Mouse (Mus musculus): ENCODE data around the gene Ppm1n.
A peak's percentile ranks its signal among the peaks of the same experiment; 100 is the strongest.

The Ppm1n gene

GRCm38 (mm10) chr7:19279581-19280114 is at the start of gene Ppm1n:
Ppm1n (minus strand) TSS chr7:19280064.
- no peak for DNase-seq (ENCODE audit: low spot score)

DNA sequence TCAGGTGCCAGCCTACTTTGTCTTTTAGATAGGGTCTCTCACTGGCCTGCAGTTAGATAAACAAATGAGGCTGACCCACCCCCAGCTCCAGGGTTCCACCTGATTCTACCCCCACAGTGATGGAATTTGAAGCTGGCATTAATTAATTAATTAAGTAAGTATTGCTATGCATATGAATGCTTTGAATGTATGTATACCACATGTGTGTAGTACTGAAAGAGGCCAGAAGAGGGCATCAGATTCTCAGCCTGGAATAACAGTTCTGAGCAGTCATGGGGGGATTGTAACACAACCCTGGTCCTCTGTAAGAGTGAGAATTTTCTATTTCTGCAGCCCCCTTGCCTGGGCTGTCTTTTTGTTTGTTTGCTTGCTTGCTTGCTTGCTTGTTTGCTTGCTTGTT is 48.6 kb upstream of the Ppm1n start:
- no peak for DNase-seq (ENCODE audit: low spot score)

DNA sequence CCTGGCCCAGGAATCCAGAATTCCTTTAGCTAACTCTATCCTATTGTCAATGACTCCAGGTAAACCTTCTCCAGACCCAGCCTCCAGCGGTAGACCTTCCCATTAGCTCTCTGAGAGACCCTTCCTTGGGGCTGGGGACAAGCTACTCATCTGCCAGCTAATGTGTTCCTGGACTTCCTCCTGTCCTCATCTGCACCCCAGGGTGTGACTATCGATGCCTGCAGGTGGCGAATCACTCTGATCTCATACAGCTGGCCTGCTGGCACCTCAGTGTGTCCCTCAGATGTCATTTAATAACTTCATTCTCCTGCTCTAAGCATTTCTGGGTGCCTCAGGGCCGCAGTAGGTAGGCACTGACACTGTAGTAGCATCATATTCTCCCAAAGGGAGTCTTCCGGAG is 47.9 kb upstream of the Ppm1n start:
- DNase-seq (ENCODE audit: low spot score) = no peak

GRCm38 (mm10) chr7:19327128-19327527 is 47.3 kb upstream of the Ppm1n start:
- DNase-seq (ENCODE audit: low spot score) = peak; percentile 55

DNA sequence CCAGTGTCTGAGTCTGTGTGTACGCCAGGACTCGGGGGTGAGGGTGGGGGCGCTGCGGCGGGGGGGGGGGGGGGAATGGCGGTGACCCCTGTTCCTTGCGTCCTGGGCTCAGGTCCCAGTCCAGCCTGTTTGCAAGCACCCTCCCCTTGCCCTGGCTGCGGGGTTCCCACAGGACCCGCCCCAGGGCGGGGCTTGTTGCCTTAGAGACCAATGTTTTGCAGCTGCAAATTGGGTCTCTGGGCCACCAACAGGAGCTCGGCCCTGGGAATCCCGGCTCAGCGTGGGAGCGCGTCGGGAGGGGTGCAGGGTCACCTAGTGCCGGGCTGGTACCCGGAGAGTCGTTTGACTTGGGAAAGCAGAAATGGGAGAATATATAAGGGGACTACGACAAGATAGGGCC is 46.5 kb upstream of the Ppm1n start:
- peak; percentile 60 for DNase-seq (ENCODE audit: low spot score)

DNA sequence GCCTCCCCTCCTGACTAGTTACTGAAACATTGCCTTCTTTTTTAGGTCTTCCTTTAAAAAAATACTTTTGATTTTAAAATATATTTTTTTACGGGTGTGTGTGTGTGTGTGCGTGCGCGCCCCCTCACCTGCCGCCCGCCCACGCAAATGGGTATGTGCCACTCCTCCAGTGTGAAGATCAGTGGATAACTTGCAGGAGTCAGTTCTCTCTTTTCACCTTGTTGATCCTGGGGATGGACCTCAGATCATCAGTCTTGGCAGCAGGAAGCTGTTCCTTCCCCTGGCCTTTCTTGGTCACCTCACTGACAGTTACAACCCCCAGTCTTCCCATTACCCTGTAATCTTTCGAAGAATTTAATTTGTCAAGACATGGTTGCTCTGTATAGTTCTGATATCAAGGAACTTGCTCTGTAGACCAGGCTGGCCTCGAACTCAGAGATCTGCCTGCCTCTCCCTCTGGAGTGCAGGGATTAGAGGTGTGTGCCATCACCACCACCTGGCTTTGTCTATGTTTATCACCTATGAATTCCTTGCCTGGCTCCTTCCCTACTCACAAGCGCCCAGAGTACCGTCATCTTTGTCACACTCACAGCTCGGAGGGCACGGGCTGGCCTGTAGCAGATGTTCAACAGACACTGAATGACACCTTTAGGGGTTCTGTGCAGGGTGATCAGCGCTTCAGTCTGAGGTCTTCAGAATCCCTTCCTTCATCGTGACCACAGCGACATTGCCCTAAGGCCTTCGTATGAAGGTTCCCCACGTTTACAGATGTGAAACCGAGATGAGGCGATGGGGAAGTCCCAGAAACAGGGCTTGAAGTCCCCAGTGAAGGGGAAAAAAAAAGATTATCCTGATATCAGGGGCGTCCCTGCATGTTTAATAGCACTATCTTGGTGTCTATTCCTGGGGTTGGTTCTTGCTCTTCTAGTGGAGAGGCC is 45.7 kb upstream of the Ppm1n start:
- DNase-seq (ENCODE audit: low spot score) = no peak

DNA sequence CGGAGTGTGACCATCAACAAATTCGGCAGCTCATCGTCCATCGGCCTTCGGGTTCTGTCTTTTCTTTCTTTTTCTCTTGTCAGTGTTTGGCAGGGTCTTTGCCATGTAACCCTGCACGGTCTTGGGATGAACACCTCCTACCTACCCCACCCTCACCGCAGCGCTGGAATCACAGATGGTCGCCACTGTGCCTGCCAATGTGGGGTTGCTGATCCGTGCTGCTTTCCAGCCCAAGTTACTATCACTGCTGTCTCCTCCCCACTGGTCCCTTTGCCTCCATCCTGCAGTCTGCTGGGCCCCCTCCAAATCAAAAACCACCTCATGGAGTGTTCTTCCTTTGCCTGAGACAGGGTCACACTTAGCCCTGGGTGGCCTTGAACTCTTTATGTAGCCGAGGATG is 44.4 kb upstream of the Ppm1n start:
- no peak for DNase-seq (ENCODE audit: low spot score)

DNA sequence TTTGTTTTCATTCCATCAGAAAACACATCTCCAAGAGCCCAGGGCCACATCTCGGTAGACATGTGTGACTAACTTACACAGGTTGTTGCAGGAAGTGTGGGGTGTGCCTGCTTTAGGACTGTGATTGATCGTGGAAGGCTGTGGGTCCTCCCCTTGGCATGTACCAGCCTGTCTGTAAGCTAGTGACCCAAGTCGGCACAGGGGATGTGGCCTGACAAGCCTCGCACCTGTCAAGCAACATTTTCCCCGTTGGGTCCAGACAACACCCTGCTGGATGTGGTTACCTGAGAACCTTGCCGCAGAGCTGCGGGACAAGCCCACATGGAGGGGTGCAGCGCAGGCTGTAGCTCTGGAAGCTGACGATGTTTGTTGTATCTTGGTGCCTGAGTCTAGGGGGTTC is 42.6 kb upstream of the Ppm1n start:
- DNase-seq (ENCODE audit: low spot score) = no peak

- no peak for DNase-seq (ENCODE audit: low spot score)
These were observed 41.6 kb upstream of the Ppm1n start for GRCm38 (mm10) chr7:19321464-19321863.

DNA sequence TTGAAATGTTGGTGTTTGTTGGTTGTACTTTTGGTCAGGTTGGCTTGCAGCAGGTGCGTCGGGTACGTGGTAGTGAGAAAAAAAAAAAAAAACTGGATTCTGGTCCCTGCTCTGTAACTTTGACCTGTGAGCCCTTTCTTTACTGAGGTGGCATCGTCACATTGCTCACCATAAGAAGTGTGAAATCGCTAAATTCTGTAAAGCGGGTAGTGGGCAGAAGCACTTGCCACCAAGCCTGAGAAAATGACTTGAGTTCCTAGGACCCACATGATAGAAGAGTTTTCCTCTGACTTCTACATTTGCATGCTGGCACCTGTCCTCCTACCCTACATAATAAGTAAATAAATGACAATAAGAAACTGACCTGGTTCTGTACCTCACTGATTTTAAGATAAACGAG is 40.8 kb upstream of the Ppm1n start:
- no peak for DNase-seq (ENCODE audit: low spot score)

GRCm38 (mm10) chr7:19319906-19320305 is 40.0 kb upstream of the Ppm1n start:
- peak; percentile 90 for DNase-seq (ENCODE audit: low spot score)

DNA sequence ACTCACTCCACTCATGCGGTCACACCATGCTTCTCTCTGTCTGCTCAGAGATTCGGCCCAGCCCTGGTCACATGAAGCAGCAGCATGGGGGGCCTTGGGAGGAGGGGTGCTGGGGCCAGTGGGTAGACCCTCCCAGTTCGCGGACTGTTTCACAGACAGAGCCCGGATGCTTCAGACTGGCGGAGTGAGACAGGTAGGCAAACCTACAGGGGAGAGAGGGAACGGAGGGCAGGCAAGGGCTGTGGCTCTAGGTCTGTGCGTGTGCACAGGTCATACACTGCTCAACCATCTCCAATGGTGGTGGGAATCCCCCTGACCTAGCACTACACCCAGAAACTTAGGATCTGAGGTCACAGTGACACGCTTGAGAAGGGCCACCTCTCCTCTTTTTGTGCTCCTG is 39.6 kb upstream of the Ppm1n start:
- DNase-seq (ENCODE audit: low spot score) = no peak

GRCm38 (mm10) chr7:19318676-19319075 is 38.8 kb upstream of the Ppm1n start:
- DNase-seq (ENCODE audit: low spot score) = no peak

DNA sequence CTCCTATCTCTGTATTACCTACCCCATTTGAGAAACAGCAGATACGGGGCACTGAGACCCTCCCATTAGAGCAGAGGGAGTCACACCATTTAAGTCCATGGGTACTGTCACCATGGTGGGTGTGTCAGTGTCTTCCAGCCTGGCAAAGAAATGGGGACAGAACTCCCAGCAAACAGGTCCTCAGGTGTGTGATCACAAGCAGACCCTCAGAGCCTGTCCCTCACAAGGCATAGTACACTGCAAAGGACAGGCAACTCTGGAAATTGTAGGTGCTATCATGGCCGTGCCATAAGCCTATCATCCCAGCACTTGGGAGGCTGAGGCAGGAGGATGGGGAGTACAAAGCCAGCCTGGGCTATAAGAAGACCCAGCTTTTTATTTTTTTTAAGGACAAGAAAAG is 38.3 kb upstream of the Ppm1n start:
- DNase-seq (ENCODE audit: low spot score) = no peak

DNA sequence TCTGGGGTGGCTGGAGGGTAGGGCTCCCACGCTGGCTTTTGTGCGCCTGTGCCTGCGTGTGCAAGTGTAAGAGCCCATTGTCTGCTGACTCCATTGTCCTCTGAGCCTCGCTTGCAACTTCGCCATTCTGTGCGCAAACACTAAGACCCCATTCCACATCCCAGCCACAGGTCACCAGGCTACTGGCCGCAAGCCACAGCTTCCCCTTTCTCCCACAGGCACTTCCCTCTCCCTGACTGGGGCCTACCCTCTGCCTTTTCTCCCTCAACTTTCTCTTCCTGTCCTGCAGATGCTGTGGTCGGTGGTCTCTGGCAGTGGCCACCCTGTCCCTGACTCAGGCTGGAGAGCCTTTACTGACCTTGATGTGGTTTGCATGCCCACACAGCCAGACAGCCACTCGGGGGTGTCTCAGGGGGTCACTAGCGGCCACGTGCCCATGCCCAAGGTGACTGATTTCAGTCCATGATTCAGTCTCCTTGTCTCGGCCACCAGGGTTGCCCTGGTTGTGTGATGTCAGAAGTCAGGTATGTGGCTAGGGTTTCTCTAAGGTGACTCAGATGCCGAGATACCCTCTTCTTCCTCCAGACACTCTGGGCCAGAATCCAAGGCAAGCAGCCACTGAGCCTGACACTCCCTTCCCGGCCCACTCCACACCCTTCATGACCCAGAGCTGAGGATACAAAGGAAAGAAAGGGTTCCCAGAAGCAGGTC is 36.7 kb upstream of the Ppm1n start:
- DNase-seq (ENCODE audit: low spot score) = no peak

DNA sequence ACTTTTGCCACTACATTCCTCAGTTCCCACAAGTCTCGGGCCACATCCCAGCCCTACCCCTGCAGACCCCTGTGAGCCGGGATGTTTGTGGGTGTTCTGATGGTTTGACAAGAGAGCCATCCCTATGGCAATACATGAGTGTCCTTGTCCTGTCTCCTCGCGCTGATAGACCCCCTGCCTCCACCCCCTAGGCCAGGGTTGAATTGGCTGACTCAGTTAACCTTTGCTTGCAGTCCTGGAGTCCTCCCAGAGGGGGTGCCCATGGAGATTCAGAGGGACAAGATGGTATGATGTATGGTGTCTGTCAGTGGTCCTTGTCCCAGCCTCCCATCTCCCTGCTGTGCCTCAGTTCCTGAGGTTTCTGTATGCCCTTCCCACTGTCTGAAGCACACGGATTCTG is 34.2 kb upstream of the Ppm1n start:
- DNase-seq (ENCODE audit: low spot score) = no peak

DNA sequence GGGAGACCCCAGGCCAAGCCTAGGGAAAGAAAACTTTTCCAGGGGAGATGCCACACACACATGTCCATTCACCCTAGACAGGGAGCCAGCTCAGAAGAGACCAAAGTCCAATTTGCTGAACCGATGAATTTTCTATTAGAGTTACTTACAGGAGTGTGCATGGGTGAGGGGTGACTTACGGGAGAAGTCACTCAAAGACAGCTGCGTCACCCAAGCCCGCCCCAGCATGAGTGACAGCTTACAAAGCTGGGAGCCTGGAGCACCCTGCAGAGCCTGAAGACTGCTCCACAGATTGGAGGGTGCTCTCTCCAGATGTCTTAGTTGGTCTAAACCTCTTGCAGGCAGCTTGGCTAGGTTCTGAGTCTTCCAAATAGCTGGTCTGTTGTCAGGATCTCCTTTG is 32.1 kb upstream of the Ppm1n start:
- DNase-seq (ENCODE audit: low spot score) = no peak

DNA sequence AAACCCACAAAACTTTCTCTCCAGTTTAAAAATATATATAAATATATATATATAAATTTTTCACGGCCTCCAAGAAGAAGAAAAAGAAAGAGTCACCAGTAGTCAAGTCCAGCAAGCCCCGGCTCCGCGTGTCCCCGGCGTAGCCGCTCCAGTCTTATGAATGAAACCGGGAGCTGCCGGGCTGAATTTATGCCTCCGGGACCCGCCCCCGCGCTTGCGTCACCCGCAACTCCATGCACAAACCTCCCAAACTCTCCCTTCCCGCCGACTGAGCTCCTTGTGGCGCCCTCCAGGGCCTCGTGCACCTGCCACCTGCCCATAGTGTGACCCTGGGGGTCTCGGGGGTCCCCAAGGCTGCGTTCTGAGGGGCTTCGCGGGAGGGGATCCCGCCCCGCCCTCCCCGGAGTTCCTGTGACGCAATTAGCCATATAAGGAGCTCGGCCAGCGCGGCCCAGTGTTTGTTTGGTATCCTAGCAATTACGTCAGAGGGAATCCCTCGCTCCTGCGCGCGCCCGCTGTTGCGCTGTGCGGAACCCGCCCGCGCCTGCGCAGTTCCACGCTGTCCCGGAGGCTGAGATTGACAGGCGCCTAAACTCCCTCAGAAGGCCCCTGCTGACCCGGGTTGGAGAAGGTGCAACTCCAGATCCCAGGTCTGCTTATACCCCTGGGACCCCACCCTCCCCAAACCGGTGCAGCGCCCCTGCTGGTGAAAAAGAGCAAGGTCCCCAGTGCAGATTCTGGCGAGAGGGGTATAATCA is 30.2 kb upstream of the Ppm1n start, which contains the start of gene Fosb:
Gene Fosb, minus strand, starts transcription at position 168 of the 758 bp plus-strand sequence.
- peak; percentile 85 for DNase-seq (ENCODE audit: low spot score)

DNA sequence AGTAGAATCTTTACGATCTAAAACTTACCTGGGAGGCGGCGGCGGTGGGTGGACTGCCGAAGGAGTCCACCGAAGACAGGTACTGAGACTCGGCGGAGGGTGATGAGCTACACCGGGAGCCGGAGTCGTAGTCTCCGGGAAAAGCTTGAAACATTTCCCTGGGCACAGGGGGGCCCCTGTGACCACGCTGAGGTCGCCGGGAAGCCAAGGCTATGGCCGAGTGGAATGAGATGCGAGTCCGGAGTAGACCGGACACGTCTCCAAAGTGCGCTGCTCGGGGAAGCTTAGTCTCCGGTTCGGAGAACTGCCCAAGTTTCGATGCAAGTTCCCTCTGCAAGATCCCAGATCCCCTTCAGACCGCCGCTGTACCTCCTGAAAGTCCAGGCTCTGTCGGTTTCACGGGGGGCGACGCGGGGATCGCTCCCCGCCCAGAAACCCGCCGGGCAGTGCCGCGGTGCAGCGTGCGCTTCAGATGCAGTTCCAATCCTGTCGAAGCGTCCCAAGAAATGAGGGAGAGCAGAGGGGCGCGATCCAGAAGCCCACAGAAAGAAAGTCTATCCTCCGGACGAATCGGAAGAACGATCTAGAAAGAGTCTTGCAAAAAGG is 29.5 kb upstream of the Ppm1n start:
- no peak for DNase-seq (ENCODE audit: low spot score)

- DNase-seq (ENCODE audit: low spot score) = peak; percentile 90
These were observed 28.8 kb upstream of the Ppm1n start for GRCm38 (mm10) chr7:19308454-19309277.

Measured in ovary, postnatal 10 days (tissue).